17 mouse cellular contexts compared by ENCODE assay signal in genomic region chr14:117807846-117808245, GRCm38 (mm10).
"Had no signal": no experiment of that assay in that cellular context is flagged by ENCODE, and none has a peak within 500 bp of the region (broad histone marks: within the 10 kb centered on the region; RNA-seq: fewer than 3 reads in every experiment).

No protein-coding gene starts in this region.

- H3K4me2 ChIP-seq: lung, embryonic 15.5 days; midbrain, embryonic 11.5 days; midbrain, embryonic 13.5 days; midbrain, embryonic 15.5 days; neural tube, embryonic 12.5 days; stomach, embryonic 15.5 days had no signal

- H3K27ac ChIP-seq: lung, embryonic 15.5 days; macrophage; midbrain, embryonic 13.5 days; midbrain, embryonic 15.5 days; neural tube, embryonic 12.5 days; stomach, embryonic 15.5 days; stomach, postnatal 0 days had no signal

- H3K9ac ChIP-seq: lung, embryonic 15.5 days; midbrain, embryonic 13.5 days; midbrain, embryonic 15.5 days; neural tube, embryonic 12.5 days; stomach, embryonic 15.5 days had no signal

- H3K4me1 ChIP-seq: lung, embryonic 15.5 days; megakaryocyte, embryonic 14.5 days; neural tube, embryonic 12.5 days; stomach, embryonic 15.5 days had no signal

- H3K36me3 ChIP-seq: lung, embryonic 15.5 days; midbrain, embryonic 13.5 days; midbrain, embryonic 15.5 days; neural tube, embryonic 12.5 days; stomach, embryonic 15.5 days had no signal

- H3K9me3 ChIP-seq: lung, embryonic 15.5 days; midbrain, embryonic 13.5 days; midbrain, embryonic 15.5 days; neural tube, embryonic 12.5 days; stomach, embryonic 15.5 days had no signal

- ATAC-seq: lung, postnatal 0 days; midbrain, embryonic 13.5 days; midbrain, embryonic 15.5 days had no signal

- H3K27me3 ChIP-seq: lung, embryonic 15.5 days; megakaryocyte, embryonic 14.5 days; midbrain, embryonic 13.5 days; midbrain, embryonic 15.5 days; neural tube, embryonic 12.5 days; stomach, embryonic 15.5 days had no signal

- H3K4me3 ChIP-seq: lung, embryonic 15.5 days; megakaryocyte, embryonic 14.5 days; midbrain, embryonic 13.5 days; midbrain, embryonic 15.5 days; neural tube, embryonic 12.5 days; stomach, embryonic 15.5 days had no signal

- DNase-seq: lung, adult 2 months; lung, postnatal 14 days; lung, postnatal 36 days; right cerebral cortex, postnatal 14 days; thymus, adult 2 months; thymus, postnatal 25 days; thymus, postnatal 4 days had no signal
